Mouse (Mus musculus): ENCODE measurements around the gene Atn1. TPM values are rescaled to one million over a fixed set of nuclear protein-coding genes. Genes with fewer than 3 reads are reported as not detected.

Atn1 gene
- total RNA-seq, 2 experiments from 2014 or later, result 0.94 to 10.0 TPM

DNA sequence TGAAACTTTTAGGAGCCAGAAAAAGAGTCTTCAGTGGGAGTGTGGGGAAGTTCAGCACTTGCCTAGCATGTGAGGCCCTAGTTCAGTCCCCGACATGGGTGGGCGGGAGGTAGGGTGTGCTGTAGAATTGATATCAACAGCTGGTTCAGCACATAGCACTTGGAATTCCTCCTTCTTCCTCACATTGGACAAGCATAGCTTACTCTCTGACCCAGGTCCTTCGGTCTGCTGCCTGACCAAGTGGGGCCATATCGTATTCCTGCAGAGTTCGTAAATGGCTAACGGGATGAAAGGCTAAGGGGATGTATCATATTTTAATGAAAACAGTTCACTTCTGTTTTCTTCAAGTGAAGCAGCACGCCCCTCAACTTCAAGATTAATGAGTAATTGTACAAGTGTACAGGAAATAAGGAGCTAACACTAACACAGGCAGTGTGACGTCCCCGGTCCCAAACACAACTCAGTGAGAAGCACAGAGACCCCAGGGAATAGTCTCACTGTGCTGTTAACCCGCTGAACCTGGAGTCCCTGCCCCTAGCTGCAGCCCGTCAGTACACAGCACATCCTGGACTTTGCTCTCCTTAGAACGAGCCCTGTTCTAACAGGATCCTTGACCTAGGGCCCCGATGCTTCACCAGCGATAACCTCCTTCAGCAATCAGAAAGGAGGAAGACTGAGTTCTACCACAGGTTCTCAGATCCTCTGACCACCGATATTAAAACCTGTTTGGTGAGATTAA is 62.9 kb downstream of the Atn1 start:
- no peak for ATAC-seq (replicated peaks; ENCODE audit: low FRiP score, poor library complexity, severe bottlenecking)

Other genes starting within 250 kb of the Atn1 start
- gene C1ra, start 244.1 kb downstream of the Atn1 start, total RNA-seq (2015; ENCODE audit: low replicate concordance), result 0.84 TPM in 1 of 2 replicates, not detected in the other
- gene C1ra, start 244.1 kb downstream of the Atn1 start, total RNA-seq (2017; ENCODE audit: low replicate concordance), result 2.5 TPM in 1 of 2 replicates, not detected in the other
- not detected in 2 replicates for gene C1s1, start 214.2 kb downstream of the Atn1 start, total RNA-seq (2015; ENCODE audit: low replicate concordance)
- 0.77 TPM in 1 of 2 replicates, not detected in the other for gene C1s1, start 214.2 kb downstream of the Atn1 start, total RNA-seq (2017; ENCODE audit: low replicate concordance)
- 0.96 TPM in 1 of 2 replicates, not detected in the other for gene C1rb, start 186.2 kb downstream of the Atn1 start, total RNA-seq (2015; ENCODE audit: low replicate concordance)
- 0.09 TPM in 1 of 2 replicates, not detected in the other for gene C1rb, start 186.2 kb downstream of the Atn1 start, total RNA-seq (2017; ENCODE audit: low replicate concordance)
- not detected in 2 replicates for gene C1s2, start 120.4 kb downstream of the Atn1 start, total RNA-seq (2015; ENCODE audit: low replicate concordance)
- gene C1s2, start 120.4 kb downstream of the Atn1 start, total RNA-seq (2017; ENCODE audit: low replicate concordance), result not detected in 2 replicates
- 118 and 141 TPM in 2 replicates for gene Lpcat3, start 93.5 kb downstream of the Atn1 start, total RNA-seq (2015; ENCODE audit: low replicate concordance)
- gene Lpcat3, start 93.5 kb downstream of the Atn1 start, total RNA-seq (2017; ENCODE audit: low replicate concordance), result 81.5 and 135 TPM in 2 replicates
- 65.1 and 66.0 TPM in 2 replicates for gene Emg1, start 44.3 kb downstream of the Atn1 start, total RNA-seq (2015; ENCODE audit: low replicate concordance)
- 35.8 and 37.2 TPM in 2 replicates for gene Emg1, start 44.3 kb downstream of the Atn1 start, total RNA-seq (2017; ENCODE audit: low replicate concordance)
- gene Phb2, start 44.2 kb downstream of the Atn1 start, total RNA-seq (2015; ENCODE audit: low replicate concordance), result 44.2 and 79.4 TPM in 2 replicates
- gene Phb2, start 44.2 kb downstream of the Atn1 start, total RNA-seq (2017; ENCODE audit: low replicate concordance), result 70.3 and 70.7 TPM in 2 replicates
- gene Ptpn6, start 17.8 kb downstream of the Atn1 start, total RNA-seq (2015; ENCODE audit: low replicate concordance), result 57.8 and 60.2 TPM in 2 replicates
- gene Ptpn6, start 17.8 kb downstream of the Atn1 start, total RNA-seq (2017; ENCODE audit: low replicate concordance), result 142 and 156 TPM in 2 replicates
- 33.6 and 64.9 TPM in 2 replicates for gene Grcc10, start 15.2 kb downstream of the Atn1 start, total RNA-seq (2015; ENCODE audit: low replicate concordance)
- gene Grcc10, start 15.2 kb downstream of the Atn1 start, total RNA-seq (2017; ENCODE audit: low replicate concordance), result 7.5 and 16.9 TPM in 2 replicates
- not detected in 2 replicates for gene Gm45234, start 503 bp downstream of the Atn1 start, total RNA-seq (2015; ENCODE audit: low replicate concordance)
- 0.56 TPM in 1 of 2 replicates, not detected in the other for gene Gm45234, start 503 bp downstream of the Atn1 start, total RNA-seq (2017; ENCODE audit: low replicate concordance)
- not detected in 2 replicates for gene Eno2, start 13.1 kb upstream of the Atn1 start, total RNA-seq (2015; ENCODE audit: low replicate concordance)
- not detected in 2 replicates for gene Eno2, start 13.1 kb upstream of the Atn1 start, total RNA-seq (2017; ENCODE audit: low replicate concordance)
- not detected in 2 replicates for gene Lrrc23, start 23.2 kb upstream of the Atn1 start, total RNA-seq (2015; ENCODE audit: low replicate concordance)
- not detected in 2 replicates for gene Lrrc23, start 23.2 kb upstream of the Atn1 start, total RNA-seq (2017; ENCODE audit: low replicate concordance)
- gene Spsb2, start 52.1 kb upstream of the Atn1 start, total RNA-seq (2015; ENCODE audit: low replicate concordance), result 0.58 TPM in 1 of 2 replicates, not detected in the other
- 2.6 and 4.3 TPM in 2 replicates for gene Spsb2, start 52.1 kb upstream of the Atn1 start, total RNA-seq (2017; ENCODE audit: low replicate concordance)
- 37.3 and 44.3 TPM in 2 replicates for gene Tpi1, start 57.8 kb upstream of the Atn1 start, total RNA-seq (2015; ENCODE audit: low replicate concordance)
- 30.0 and 31.0 TPM in 2 replicates for gene Tpi1, start 57.8 kb upstream of the Atn1 start, total RNA-seq (2017; ENCODE audit: low replicate concordance)
- 10.0 and 34.6 TPM in 2 replicates for gene Usp5, start 73.0 kb upstream of the Atn1 start, total RNA-seq (2015; ENCODE audit: low replicate concordance)
- gene Usp5, start 73.0 kb upstream of the Atn1 start, total RNA-seq (2017; ENCODE audit: low replicate concordance), result 22.0 and 29.6 TPM in 2 replicates
- gene Cdca3, start 73.0 kb upstream of the Atn1 start, total RNA-seq (2015; ENCODE audit: low replicate concordance), result 65.8 and 68.0 TPM in 2 replicates
- 58.5 and 73.8 TPM in 2 replicates for gene Cdca3, start 73.0 kb upstream of the Atn1 start, total RNA-seq (2017; ENCODE audit: low replicate concordance)
- gene Gnb3, start 83.8 kb upstream of the Atn1 start, total RNA-seq (2015; ENCODE audit: low replicate concordance), result not detected in 2 replicates
- not detected in 2 replicates for gene Gnb3, start 83.8 kb upstream of the Atn1 start, total RNA-seq (2017; ENCODE audit: low replicate concordance)
- gene P3h3, start 101.2 kb upstream of the Atn1 start, total RNA-seq (2015; ENCODE audit: low replicate concordance), result not detected in 2 replicates
- 1.1 and 1.2 TPM in 2 replicates for gene P3h3, start 101.2 kb upstream of the Atn1 start, total RNA-seq (2017; ENCODE audit: low replicate concordance)
- not detected in 2 replicates for gene Gpr162, start 107.5 kb upstream of the Atn1 start, total RNA-seq (2015; ENCODE audit: low replicate concordance)
- not detected in 2 replicates for gene Gpr162, start 107.5 kb upstream of the Atn1 start, total RNA-seq (2017; ENCODE audit: low replicate concordance)
- gene Cd4, start 131.7 kb upstream of the Atn1 start, total RNA-seq (2015; ENCODE audit: low replicate concordance), result 6.3 and 6.9 TPM in 2 replicates
- gene Cd4, start 131.7 kb upstream of the Atn1 start, total RNA-seq (2017; ENCODE audit: low replicate concordance), result 0.70 and 0.94 TPM in 2 replicates
- gene Lag3, start 155.2 kb upstream of the Atn1 start, total RNA-seq (2015; ENCODE audit: low replicate concordance), result 1.0 and 2.7 TPM in 2 replicates
- gene Lag3, start 155.2 kb upstream of the Atn1 start, total RNA-seq (2017; ENCODE audit: low replicate concordance), result 0.51 TPM in 1 of 2 replicates, not detected in the other
- gene Ptms, start 163.6 kb upstream of the Atn1 start, total RNA-seq (2015; ENCODE audit: low replicate concordance), result 26.1 and 31.3 TPM in 2 replicates
- gene Ptms, start 163.6 kb upstream of the Atn1 start, total RNA-seq (2017; ENCODE audit: low replicate concordance), result 12.0 and 21.8 TPM in 2 replicates
- 11.7 and 13.4 TPM in 2 replicates for gene Mlf2, start 174.9 kb upstream of the Atn1 start, total RNA-seq (2015; ENCODE audit: low replicate concordance)
- gene Mlf2, start 174.9 kb upstream of the Atn1 start, total RNA-seq (2017; ENCODE audit: low replicate concordance), result 14.1 and 20.7 TPM in 2 replicates
- gene Cops7a, start 209.0 kb upstream of the Atn1 start, total RNA-seq (2015; ENCODE audit: low replicate concordance), result 10.2 and 16.5 TPM in 2 replicates
- 5.6 and 7.7 TPM in 2 replicates for gene Cops7a, start 209.0 kb upstream of the Atn1 start, total RNA-seq (2017; ENCODE audit: low replicate concordance)
- not detected in 2 replicates for gene Pianp, start 240.2 kb upstream of the Atn1 start, total RNA-seq (2015; ENCODE audit: low replicate concordance)
- not detected in 2 replicates for gene Pianp, start 240.2 kb upstream of the Atn1 start, total RNA-seq (2017; ENCODE audit: low replicate concordance)

Data from erythroblast, adult 5-6 weeks (primary cell).